Mouse (Mus musculus) ES-E14 (cell line): ENCODE data around the gene Aldh6a1. TPM values are rescaled to one million over a fixed set of nuclear protein-coding genes. Genes with fewer than 3 reads are reported as not detected.

Experiments
- DNase-seq: peaks from one replicate; pipeline ENCODE4 v3.0.0-alpha.2; 2013; ENCODE audit warnings: low read depth, low spot score
- H3K27ac ChIP-seq: 2 replicates; pipeline ENCODE4 v1.5.1; 2012; ENCODE audit warnings: low read depth, mild to moderate bottlenecking, low read length, moderate library complexity, mixed read lengths; ENCODE audit not compliant: poor library complexity, insufficient read depth, severe bottlenecking
- H3K36me3 ChIP-seq: 2 replicates; pipeline ENCODE4 v1.6.1; 2012; ENCODE audit warnings: mild to moderate bottlenecking, low read length, moderate library complexity, mixed read lengths; ENCODE audit not compliant: control insufficient read depth, poor library complexity, insufficient read depth, severe bottlenecking
- H3K4me1 ChIP-seq, 2 experiments: fragments of 150-350 bp in 1 of 2; sonication (generic) in 1 of 2; 2 replicates each; pipeline ENCODE4 v1.6.1; 2012; ENCODE audit warnings: low read length in 2 of 2, mild to moderate bottlenecking in 1 of 2, mixed read lengths in 1 of 2; ENCODE audit not compliant: control insufficient read depth in 2 of 2, insufficient read depth in 2 of 2, poor library complexity in 1 of 2
- H3K4me3 ChIP-seq, 2 experiments: fragments of 150-350 bp in 1 of 2; sonication (generic) in 1 of 2; 2 replicates each; pipeline ENCODE4 v1.5.1; 2012; ENCODE audit warnings: low read length in 2 of 2, low read depth in 1 of 2, mild to moderate bottlenecking in 1 of 2, mixed read lengths in 1 of 2; ENCODE audit not compliant: insufficient read depth in 1 of 2, poor library complexity in 1 of 2, severe bottlenecking in 1 of 2
- H3K9ac ChIP-seq: 2 replicates; pipeline ENCODE4 v1.6.1; 2012; ENCODE audit warnings: low read depth, mild to moderate bottlenecking, low read length, mixed read lengths; ENCODE audit not compliant: poor library complexity, insufficient read depth, severe bottlenecking
- H3K9me3 ChIP-seq: fragments of 150-350 bp; sonication (generic); 2 replicates; pipeline ENCODE4 v1.6.1; 2012; ENCODE audit warnings: low read depth, mild to moderate bottlenecking, low read length; ENCODE audit not compliant: control insufficient read depth, insufficient read depth
- CHD2 ChIP-seq: IDR thresholded peaks from 2 replicates; pipeline ENCODE4 v1.6.1; 2014; ENCODE audit warnings: mild to moderate bottlenecking, low read depth, low read length, inconsistent platforms
- HCFC1 ChIP-seq: IDR thresholded peaks from 2 replicates; pipeline ENCODE4 v1.6.1; 2012; ENCODE audit warnings: low read length, inconsistent platforms, borderline replicate concordance; ENCODE audit not compliant: insufficient read depth
- MAFK ChIP-seq: IDR thresholded peaks from 2 replicates; pipeline ENCODE4 v1.6.1; 2014; ENCODE audit warnings: mild to moderate bottlenecking, low read depth, low read length, inconsistent platforms; ENCODE audit not compliant: insufficient read depth
- ZC3H11A ChIP-seq: IDR thresholded peaks from 2 replicates; pipeline ENCODE4 v1.6.1; 2012; ENCODE audit warnings: low read depth, mild to moderate bottlenecking, inconsistent platforms, low read length, borderline replicate concordance
- ZNF384 ChIP-seq: IDR thresholded peaks from 2 replicates; pipeline ENCODE4 v1.6.1; 2012; ENCODE audit warnings: low read depth, low read length, inconsistent platforms
- in situ Hi-C, 2 experiments: fragments of 600-800 bp; cut with MboI; formaldehyde crosslinking; loops; one replicate each; pipeline ENCODE4 v1.15.1; 2025; ENCODE audit warnings: low sequenced_read_pairs in 2 of 2, inconsistent platforms in 1 of 2; ENCODE audit not compliant: unreplicated experiment in 2 of 2
- total RNA-seq: library from RNA; depleted of rRNA; stranded (reverse); fragments of 300-350 nt; gene quantifications from 2 replicates; pipeline ENCODE4 v1.2.3, GENCODE M21; 2012

Aldh6a1 gene
- total RNA-seq, 1 experiment: 11.9 TPM

- TF ChIP-seq MAFK: no peak
- TF ChIP-seq ZC3H11A: no peak
- TF ChIP-seq HCFC1: no peak
- no peak for TF ChIP-seq ZNF384
- no peak for TF ChIP-seq CHD2
- H3K36me3 ChIP-seq: no peaks in the 10 kb centered on the region
- H3K4me1 ChIP-seq: peaks cover 0 to 2% of the 10 kb centered on the region in 2 experiments; a peak in 1 of 4 replicates
- in situ Hi-C loops: no loop called here
- no peaks in the 10 kb centered on the region for H3K9me3 ChIP-seq
- peak overlapping the region; percentile 83 to 93 for H3K4me3 ChIP-seq
- no peak overlapping the region for H3K27ac ChIP-seq
- no peak for DNase-seq
- H3K9ac ChIP-seq: peak overlapping the region; percentile 84
Observed at GRCm38 (mm10) chr12:84407874-84408818, 42.7 kb downstream of the Aldh6a1 start.

DNA sequence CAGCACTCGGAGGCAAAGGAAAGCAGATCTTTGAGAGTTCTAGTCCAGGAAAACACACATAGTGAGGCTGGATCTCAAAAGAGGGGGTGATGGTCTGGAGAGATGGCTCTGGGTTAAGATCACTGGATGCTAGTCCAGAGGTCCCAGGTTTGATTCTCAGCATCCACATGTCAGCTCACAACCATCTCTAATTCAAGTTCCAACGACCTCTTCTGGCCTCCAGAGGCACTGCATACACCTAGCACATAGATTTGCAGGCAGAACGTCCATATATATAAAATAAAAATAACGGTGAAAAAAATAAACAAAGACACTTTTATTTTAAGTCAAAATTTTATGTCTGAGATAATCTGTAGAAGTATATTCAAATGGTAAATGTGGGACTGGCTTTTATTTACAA, 43.5 kb downstream of the Aldh6a1 start:
- peak overlapping the region in 1 of 2 experiments; percentile 93; a peak in 1 of 4 replicates for H3K4me3 ChIP-seq
- H3K9ac ChIP-seq: no peak overlapping the region
- no peak for TF ChIP-seq ZNF384
- no peak for TF ChIP-seq ZC3H11A
- TF ChIP-seq HCFC1: no peak
- TF ChIP-seq CHD2: no peak
- no peak for TF ChIP-seq MAFK
- H3K9me3 ChIP-seq: no peaks in the 10 kb centered on the region
- DNase-seq: no peak
- in situ Hi-C loops: no loop called here
- H3K27ac ChIP-seq: no peak overlapping the region
- H3K36me3 ChIP-seq: no peaks in the 10 kb centered on the region
- H3K4me1 ChIP-seq: peaks cover 0 to 2% of the 10 kb centered on the region in 2 experiments; a peak in 1 of 4 replicates

DNA sequence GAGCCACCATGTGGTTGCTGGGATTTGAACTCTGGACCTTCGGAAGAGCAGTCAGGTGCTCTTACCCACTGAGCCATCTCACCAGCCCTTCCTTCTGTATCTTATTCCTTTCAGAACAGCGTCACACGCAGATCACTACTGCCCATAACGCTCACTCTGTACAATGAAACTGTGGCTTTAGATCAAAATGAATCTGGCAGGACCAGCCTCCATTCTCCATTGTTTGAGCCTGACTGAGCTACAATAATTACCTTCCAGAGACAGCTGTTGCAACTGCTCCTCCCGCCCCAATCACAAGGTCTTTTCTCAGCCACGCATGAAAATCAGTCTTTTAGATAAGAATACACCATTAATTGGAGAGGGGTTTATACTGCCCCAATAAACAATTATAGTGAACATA, 46.3 kb downstream of the Aldh6a1 start:
- Histone ChIP-seq H3K36me3 (no peaks in the 10 kb centered on the region), H3K4me3 (no peak overlapping the region), H3K4me1 (peaks cover 0 to 1% of the 10 kb centered on the region in 2 experiments; a peak in 1 of 4 replicates), H3K9me3 (no peaks in the 10 kb centered on the region), H3K9ac (no peak overlapping the region), H3K27ac (no peak overlapping the region)
- TF ChIP-seq ZNF384: 0 out of 2 replicates have a peak, but pooled peaks have one; percentile 37
- no peak for TF ChIP-seq ZC3H11A
- TF ChIP-seq MAFK: no peak
- no peak for TF ChIP-seq HCFC1
- TF ChIP-seq CHD2: no peak
- DNase-seq: no peak
- in situ Hi-C loops: no loop called here

GRCm38 (mm10) chr12:84402923-84403322, 47.9 kb downstream of the Aldh6a1 start:
- DNase-seq: no peak
- in situ Hi-C loops: no loop called here
- no peaks in the 10 kb centered on the region; a peak in 1 of 4 replicates for H3K4me1 ChIP-seq
- H3K9ac ChIP-seq: no peak overlapping the region
- no peaks in the 10 kb centered on the region for H3K9me3 ChIP-seq
- H3K27ac ChIP-seq: 0 out of 2 replicates have a peak overlapping the region, but pooled peaks have one; percentile 12
- no peak overlapping the region for H3K4me3 ChIP-seq
- TF ChIP-seq ZNF384 (no peak), MAFK (no peak), CHD2 (no peak), ZC3H11A (no peak), HCFC1 (no peak)
- no peaks in the 10 kb centered on the region for H3K36me3 ChIP-seq
